Mouse (Mus musculus) cerebellum, postnatal 14 days (tissue): ENCODE measurements around the gene Prkab2.

ENCODE experiments used
- DNase-seq, 2 experiments: peaks; one replicate each; pipeline ENCODE4 v3.0.0; 2021; ENCODE audit warnings: mixed read lengths in 2 of 2

The Prkab2 gene

DNA sequence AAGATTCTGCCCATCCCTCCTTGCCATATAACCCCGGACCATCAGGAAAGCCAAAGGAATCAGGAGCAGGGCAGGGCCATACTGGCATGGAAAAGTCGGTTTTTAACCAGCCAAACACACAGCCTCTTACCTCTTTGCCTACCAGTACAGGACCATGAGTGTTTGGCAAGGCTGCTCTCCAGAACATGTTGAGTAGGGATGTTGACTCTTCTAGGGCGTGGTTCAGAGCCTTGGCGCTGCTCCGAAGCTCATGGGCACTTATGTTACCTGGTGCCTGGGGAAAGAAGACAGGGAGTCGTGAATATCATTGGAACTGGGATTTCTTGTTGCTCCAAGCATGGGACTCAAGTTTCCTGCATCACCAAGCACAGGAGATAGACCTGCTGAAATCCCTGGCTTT, 35.8 kb downstream of the Prkab2 start:
- no peak for DNase-seq

DNA sequence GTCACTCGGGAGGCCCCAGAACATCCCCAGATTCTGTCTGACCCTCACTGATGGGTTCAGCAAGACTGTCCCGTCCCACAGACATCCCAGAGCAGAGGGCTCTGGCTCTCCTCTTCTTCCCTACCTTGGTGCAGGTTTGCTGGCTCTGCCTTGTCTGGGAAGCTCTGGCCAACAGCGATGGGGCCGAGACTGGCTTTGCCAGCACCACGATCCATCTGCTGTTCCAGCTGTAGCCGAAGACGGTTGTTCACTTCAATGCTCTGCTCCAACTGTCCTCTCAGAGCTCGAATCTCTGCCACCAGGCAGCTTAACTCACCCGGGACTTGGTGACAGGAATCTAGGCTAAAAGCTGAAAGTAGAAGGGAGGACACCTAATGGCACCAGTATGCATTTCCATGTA, 38.9 kb downstream of the Prkab2 start:
- peak; percentile 25 to 35 for DNase-seq

GRCm38 (mm10) chr3:97697291-97697690, 39.3 kb downstream of the Prkab2 start:
- no peak for DNase-seq

- DNase-seq = peak in 1 of 2 experiments; percentile 16
Observed at GRCm38 (mm10) chr3:97699061-97699460, 41.1 kb downstream of the Prkab2 start.

GRCm38 (mm10) chr3:97701198-97701597, 43.2 kb downstream of the Prkab2 start:
- no peak for DNase-seq

DNA sequence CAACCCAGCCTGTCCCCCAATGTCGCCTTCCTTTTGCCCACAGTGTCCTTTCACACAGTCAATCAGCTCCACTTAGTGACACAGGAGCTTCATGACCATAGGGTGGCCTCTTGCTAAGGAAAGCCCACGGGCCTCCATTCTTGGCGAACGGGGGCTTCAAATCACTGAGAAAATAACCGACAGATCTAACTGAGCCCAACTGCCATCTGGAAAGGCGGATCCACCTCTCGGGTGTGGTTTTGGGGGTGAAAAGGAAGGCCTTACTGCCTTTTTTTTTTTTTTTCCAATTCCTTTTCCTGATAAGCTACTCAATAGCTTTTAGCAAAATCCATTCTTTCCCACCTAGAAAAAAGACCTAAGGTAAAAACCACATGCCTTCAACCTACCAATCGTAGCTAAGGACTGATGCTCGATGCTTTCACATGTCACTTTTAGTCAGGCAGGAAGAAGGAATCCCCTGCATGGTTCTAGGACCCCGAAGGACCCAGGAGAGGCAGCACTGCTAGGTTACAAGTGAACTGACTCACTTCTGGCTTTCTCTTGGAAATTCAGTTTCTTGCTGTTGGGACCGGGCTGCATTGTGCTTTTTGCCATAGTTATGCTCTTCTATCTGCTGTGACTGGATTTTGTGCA, 44.6 kb downstream of the Prkab2 start:
- DNase-seq = no peak

DNA sequence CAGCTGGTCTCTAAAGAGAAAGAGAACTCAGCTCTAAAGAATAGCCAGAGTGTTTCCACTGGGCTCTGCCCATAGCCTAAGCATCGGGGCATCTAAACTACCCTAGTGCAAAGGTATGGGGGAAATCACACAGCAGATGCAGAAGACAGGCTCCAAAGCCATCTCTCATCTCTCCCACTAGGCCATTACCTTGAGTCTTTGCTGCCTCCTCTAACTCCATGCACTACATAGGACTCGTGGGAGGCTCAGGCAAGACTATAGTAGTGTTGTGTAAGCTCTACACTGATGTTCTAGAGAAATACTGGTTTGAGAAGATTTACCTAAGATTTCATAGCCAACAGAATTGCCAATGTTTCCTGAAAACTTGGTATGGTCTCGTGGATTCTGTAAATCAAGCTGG, 47.5 kb downstream of the Prkab2 start:
- DNase-seq = no peak

GRCm38 (mm10) chr3:97706561-97706960, 48.6 kb downstream of the Prkab2 start:
- no peak for DNase-seq

- no peak for DNase-seq
Observed at GRCm38 (mm10) chr3:97710134-97710533, 52.1 kb downstream of the Prkab2 start.

DNA sequence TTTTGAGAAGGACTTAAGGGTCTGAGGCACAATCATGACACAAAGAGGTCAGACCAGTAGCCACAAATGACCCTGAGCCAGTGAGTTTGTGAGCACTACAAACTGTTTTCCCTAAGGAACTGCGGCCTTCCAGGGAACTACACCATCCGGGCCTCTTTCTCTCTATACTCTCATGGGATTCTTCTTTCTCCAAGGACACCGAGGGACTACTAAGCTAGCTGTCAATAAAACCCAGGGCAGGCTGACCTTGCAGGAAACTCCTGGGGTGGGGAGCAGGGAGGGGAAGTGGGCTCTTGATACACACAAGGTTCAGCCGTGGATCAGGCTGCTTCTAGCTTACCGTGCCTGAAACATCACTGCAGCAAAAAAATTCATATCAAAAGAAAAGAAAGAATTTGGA, 52.9 kb downstream of the Prkab2 start:
- DNase-seq = no peak

DNA sequence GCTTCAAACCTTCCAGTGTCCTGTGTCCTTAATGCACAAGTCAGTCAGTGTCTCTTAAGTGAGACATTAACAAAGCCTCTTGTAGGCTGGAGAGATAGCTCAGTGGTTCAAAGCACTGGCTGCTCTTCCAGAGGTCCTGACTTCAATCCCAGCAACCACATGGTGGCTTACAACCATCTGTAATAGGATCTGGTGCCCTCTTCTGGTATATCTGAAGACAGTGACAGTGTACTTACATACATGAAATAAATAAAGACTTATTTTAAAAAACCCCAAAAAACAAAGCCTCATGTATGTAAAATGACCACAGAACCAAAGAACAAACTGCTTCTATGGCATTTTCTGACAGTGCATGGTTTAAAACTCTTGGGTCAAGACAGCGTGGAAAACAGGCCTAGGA, 57.9 kb downstream of the Prkab2 start:
- no peak for DNase-seq

DNA sequence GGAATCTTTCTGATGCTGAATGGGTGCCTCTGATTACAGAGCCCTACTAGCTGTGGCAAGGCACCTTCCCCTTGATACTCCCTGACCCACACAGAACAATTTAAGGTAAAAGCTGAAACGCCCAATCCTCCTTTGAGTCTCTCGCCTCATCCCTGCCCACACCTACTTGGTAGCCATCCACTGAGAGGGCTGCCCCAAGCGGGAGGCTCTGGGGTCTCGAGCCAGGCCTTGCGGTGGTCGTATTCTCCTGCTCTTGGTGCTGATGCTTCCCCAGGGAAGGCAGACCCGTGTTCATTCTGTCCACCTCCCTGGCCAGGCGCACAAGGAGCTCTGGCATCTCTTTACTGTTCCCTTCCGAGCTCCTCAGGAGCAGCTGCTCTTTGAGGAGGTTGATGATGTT, 61.1 kb downstream of the Prkab2 start:
- DNase-seq = no peak
